Mouse (Mus musculus): ENCODE data around the gene Cbl. TPM values are rescaled to one million over a fixed set of nuclear protein-coding genes. Genes with fewer than 3 reads are reported as not detected.
A peak's percentile ranks its signal among the peaks of the same experiment; 100 is the strongest.

Cbl gene
- polyA plus RNA-seq, 1 experiment from 2014 or later: 9.9 TPM

DNA sequence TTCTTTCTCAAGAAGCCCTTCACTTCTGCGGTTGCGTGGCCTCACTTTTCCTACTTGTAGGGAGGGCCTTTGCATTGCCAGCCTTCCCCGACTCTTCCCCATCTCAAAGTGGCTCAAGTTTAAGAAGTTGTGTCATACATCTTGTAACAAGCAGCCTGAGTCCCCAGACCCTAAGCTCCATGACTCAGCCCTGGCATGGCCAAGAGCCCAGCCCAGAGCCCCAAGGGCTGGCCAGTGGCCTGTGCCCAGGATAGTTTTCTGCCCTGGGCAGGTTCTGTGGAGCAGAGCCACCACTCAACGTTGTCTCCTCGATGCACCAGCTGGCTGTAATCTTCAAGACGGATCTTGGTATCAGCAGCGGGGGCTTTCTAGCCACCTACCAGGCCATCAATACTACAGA is 129.0 kb downstream of the Cbl start:
- Histone ChIP-seq H3K27me3 (ENCODE audit: insufficient read depth, low read length) (no peaks in the 10 kb centered on the region), H3K9me3 (replicated peaks; ENCODE audit: low read length) (no peaks in the 10 kb centered on the region), H3K4me2 (ENCODE audit: low read length) (no peak overlapping the region), H3K4me3 (replicated peaks; ENCODE audit: low read depth, low read length) (no peak overlapping the region), H3K4me1 (replicated peaks; ENCODE audit: insufficient read depth, low read length) (peaks cover 38% of the 10 kb centered on the region), H3K9ac (ENCODE audit: low read depth, low read length) (no peak overlapping the region), H3K27ac (no peak overlapping the region), H3K36me3 (ENCODE audit: insufficient read depth, low read length) (no peaks in the 10 kb centered on the region)
- ATAC-seq (replicated peaks; ENCODE audit: low FRiP score, low read depth) (no peak), DNase-seq (ENCODE audit: low spot score) (no peak)
- WGBS: 87% methylated on average over 7 of the region's 7 CpGs
- no peak for TF ChIP-seq CTCF (IDR thresholded peaks at IDR 0.05; ENCODE audit: low read depth)

DNA sequence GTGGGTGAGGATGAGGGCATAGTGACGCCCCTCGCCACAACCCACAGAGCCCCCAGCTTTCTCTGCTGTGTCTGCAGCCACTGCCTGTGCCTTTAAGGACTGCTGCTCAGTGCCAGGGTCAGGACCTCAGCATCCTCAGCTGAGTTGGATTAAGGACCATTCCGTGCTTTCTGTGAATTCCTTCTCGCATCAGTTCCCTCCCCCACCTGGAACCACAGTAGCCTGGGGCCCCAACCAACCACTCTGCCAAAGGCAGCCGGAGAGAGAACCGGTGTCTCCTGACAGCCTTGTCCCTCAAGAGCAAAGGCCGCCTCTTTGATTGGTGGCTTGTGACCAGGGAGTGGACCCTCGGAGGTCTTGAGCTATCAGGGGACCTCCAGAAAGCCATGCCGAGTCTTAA is 132.4 kb downstream of the Cbl start, which contains the start of gene Mfrp:
TSS of gene Mfrp (plus strand) at position 240 of the 400 bp plus-strand sequence.
- Histone ChIP-seq H3K4me2 (ENCODE audit: low read length) (no peak within 1 kb of the TSS), H3K36me3 (ENCODE audit: insufficient read depth, low read length) (no peaks in the 10 kb centered on the region), H3K27me3 (ENCODE audit: insufficient read depth, low read length) (no peaks in the 10 kb centered on the region), H3K9ac (ENCODE audit: low read depth, low read length) (no peak within 1 kb of the TSS), H3K4me3 (replicated peaks; ENCODE audit: low read depth, low read length) (no peak within 1 kb of the TSS), H3K9me3 (replicated peaks; ENCODE audit: low read length) (no peaks in the 10 kb centered on the region), H3K27ac (no peak within 1 kb of the TSS), H3K4me1 (replicated peaks; ENCODE audit: insufficient read depth, low read length) (peaks cover 6% of the 10 kb centered on the region; the same call in 1 of the 2 replicates)
- WGBS: 41% methylated on average over 9 of the region's 9 CpGs
- DNase-seq (ENCODE audit: low spot score) (no peak), ATAC-seq (replicated peaks; ENCODE audit: low FRiP score, low read depth) (0 out of 2 replicates have a peak, but pooled peaks have one; percentile 6)
- TF ChIP-seq CTCF (IDR thresholded peaks at IDR 0.05; ENCODE audit: low read depth): no peak

DNA sequence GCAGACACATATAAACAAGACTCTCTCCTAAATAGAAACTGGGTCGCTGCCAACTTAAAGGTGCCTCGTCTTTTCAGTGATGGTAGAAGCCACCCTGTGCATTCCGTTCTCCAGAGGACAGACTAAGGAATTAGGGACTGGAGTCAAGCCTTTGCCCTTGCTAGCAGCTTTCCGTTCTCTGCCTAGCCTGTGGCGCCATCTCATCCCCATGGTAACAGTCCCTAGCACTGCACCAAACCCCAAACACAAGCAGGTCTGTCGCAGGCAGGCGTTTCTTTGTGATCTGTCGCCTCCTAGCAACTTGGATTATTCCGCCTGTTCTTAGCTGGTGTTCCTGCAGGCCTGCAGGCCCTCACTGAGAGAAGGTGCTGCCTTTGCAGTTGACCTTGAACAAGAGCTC is 137.3 kb downstream of the Cbl start:
- Histone ChIP-seq H3K9me3 (replicated peaks; ENCODE audit: low read length) (no peaks in the 10 kb centered on the region), H3K4me3 (replicated peaks; ENCODE audit: low read depth, low read length) (no peak overlapping the region), H3K4me1 (replicated peaks; ENCODE audit: insufficient read depth, low read length) (no peaks in the 10 kb centered on the region), H3K27me3 (ENCODE audit: insufficient read depth, low read length) (no peaks in the 10 kb centered on the region), H3K27ac (peak overlapping the region; percentile 31; the same call in 1 of the 2 replicates), H3K9ac (ENCODE audit: low read depth, low read length) (no peak overlapping the region), H3K4me2 (ENCODE audit: low read length) (no peak overlapping the region), H3K36me3 (ENCODE audit: insufficient read depth, low read length) (peaks cover 16% of the 10 kb centered on the region; the same call in 1 of the 2 replicates)
- TF ChIP-seq CTCF (IDR thresholded peaks at IDR 0.05; ENCODE audit: low read depth): no peak
- 44% methylated on average over 9 of the region's 9 CpGs for WGBS
- DNase-seq (ENCODE audit: low spot score) (no peak), ATAC-seq (replicated peaks; ENCODE audit: low FRiP score, low read depth) (no peak)

DNA sequence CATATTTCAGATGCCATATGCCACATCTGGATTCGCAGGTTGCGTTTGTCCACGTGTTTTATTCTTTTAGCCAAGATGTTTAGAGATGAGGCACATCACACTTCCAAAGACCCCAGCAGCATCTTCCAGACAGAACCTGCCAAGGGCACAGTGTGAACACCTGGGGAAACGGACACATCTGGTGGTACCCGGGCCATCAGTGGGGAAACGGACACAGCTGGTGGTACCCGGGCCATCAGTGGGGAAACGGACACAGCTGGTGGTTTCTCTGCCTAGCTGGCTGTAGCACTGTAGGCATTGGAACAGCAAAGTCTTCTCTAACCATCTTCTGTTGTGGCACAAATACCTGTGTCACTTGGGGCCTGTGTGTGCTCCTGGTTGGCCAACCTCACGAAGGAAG is 138.1 kb downstream of the Cbl start:
- no peak overlapping the region for H3K4me2 ChIP-seq (ENCODE audit: low read length)
- H3K9ac ChIP-seq (ENCODE audit: low read depth, low read length): no peak overlapping the region
- H3K4me3 ChIP-seq (replicated peaks; ENCODE audit: low read depth, low read length): no peak overlapping the region
- no peak for TF ChIP-seq CTCF (IDR thresholded peaks at IDR 0.05; ENCODE audit: low read depth)
- ATAC-seq (replicated peaks; ENCODE audit: low FRiP score, low read depth) (no peak), DNase-seq (ENCODE audit: low spot score) (no peak)
- 88% methylated on average over 9 of the region's 9 CpGs for WGBS
- H3K36me3 ChIP-seq (ENCODE audit: insufficient read depth, low read length): peaks cover 22% of the 10 kb centered on the region; the same call in 1 of the 2 replicates
- no peak overlapping the region for H3K27ac ChIP-seq
- H3K27me3 ChIP-seq (ENCODE audit: insufficient read depth, low read length): no peaks in the 10 kb centered on the region
- H3K9me3 ChIP-seq (replicated peaks; ENCODE audit: low read length): no peaks in the 10 kb centered on the region
- no peaks in the 10 kb centered on the region for H3K4me1 ChIP-seq (replicated peaks; ENCODE audit: insufficient read depth, low read length)

DNA sequence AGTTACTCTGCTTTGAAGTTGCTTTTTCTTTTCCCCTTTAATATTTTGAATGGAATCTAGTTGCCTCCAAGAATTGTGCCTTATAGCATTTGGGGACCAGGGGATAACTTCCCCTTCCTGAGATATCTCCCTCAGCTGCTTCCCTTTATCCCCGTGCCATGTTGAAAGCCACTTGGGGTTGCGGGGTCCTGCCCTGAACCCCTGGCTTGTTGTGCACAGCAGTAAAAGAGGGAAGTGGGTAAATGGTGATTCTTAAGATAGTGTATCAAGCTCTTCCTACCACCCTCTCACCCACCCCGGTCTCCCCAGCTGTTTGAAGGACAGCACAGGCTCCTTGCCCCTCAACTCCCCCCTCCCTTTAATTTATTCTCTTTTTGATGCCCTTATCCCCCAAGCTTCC is 139.1 kb downstream of the Cbl start:
- Histone ChIP-seq H3K27me3 (ENCODE audit: insufficient read depth, low read length) (no peaks in the 10 kb centered on the region), H3K4me1 (replicated peaks; ENCODE audit: insufficient read depth, low read length) (no peaks in the 10 kb centered on the region; the same call in 1 of the 2 replicates), H3K4me3 (replicated peaks; ENCODE audit: low read depth, low read length) (no peak overlapping the region), H3K9me3 (replicated peaks; ENCODE audit: low read length) (no peaks in the 10 kb centered on the region), H3K36me3 (ENCODE audit: insufficient read depth, low read length) (peaks cover 22% of the 10 kb centered on the region; the same call in 1 of the 2 replicates), H3K9ac (ENCODE audit: low read depth, low read length) (no peak overlapping the region), H3K4me2 (ENCODE audit: low read length) (no peak overlapping the region), H3K27ac (no peak overlapping the region)
- 82% methylated on average over 3 of the region's 3 CpGs for WGBS
- ATAC-seq (replicated peaks; ENCODE audit: low FRiP score, low read depth): no peak
- no peak for TF ChIP-seq CTCF (IDR thresholded peaks at IDR 0.05; ENCODE audit: low read depth)
- DNase-seq (ENCODE audit: low spot score): no peak

DNA sequence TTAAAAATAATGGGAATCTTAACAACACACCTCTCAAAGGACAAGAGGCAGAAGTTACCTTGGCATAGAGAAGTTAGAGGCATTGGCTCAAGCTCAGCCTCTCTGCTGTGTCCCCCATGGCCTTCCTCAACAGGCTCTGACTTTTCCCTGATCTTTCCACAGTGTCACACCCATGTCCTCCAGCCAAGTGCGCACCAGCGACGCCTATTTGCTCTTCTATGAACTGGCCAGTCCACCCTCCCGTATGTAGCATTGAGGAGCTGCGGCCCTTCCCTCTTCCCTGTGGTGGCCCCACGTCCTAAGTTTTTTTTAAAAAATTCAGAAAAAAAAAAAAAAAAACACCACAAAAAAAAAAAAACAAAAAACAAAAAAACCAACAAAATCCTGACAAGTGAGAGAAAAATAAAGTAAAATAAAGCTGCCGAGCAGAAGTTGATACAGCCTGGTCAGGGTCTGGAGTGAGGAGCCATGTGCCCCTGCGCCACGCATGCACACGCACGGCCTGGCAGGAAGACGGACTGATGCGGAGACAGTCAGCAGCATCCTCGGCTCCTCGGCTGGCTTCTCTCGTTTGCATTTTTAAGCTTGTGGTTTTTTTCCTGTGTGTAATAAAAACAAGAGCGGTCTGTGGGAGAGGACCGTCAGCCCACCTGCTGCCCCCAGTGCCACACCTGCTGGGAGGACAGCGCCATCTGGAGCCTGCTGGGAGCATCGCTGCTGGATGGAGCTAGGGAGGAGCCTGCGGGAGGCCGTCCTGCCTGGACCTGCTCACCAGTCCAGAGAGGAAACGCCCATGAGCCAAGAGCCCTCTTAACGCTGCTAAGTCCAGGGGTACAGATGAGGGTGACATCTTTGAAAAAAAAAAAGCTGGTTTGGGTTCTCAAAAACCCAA is 140.0 kb downstream of the Cbl start:
- WGBS: 37% methylated on average over 24 of the region's 24 CpGs
- H3K27ac ChIP-seq: no peak overlapping the region
- DNase-seq (ENCODE audit: low spot score): peak; percentile 85
- no peak overlapping the region for H3K4me3 ChIP-seq (replicated peaks; ENCODE audit: low read depth, low read length)
- no peaks in the 10 kb centered on the region for H3K9me3 ChIP-seq (replicated peaks; ENCODE audit: low read length)
- peak; percentile 91 for TF ChIP-seq CTCF (IDR thresholded peaks at IDR 0.05; ENCODE audit: low read depth)
- no peak overlapping the region for H3K4me2 ChIP-seq (ENCODE audit: low read length)
- no peak overlapping the region for H3K9ac ChIP-seq (ENCODE audit: low read depth, low read length)
- peak; percentile 74 for ATAC-seq (replicated peaks; ENCODE audit: low FRiP score, low read depth)
- no peaks in the 10 kb centered on the region; the same call in 1 of the 2 replicates for H3K4me1 ChIP-seq (replicated peaks; ENCODE audit: insufficient read depth, low read length)
- H3K27me3 ChIP-seq (ENCODE audit: insufficient read depth, low read length): no peaks in the 10 kb centered on the region
- H3K36me3 ChIP-seq (ENCODE audit: insufficient read depth, low read length): peaks cover 22% of the 10 kb centered on the region; the same call in 1 of the 2 replicates

Other genes starting within 250 kb of the Cbl start
- gene Thy1, start 190.7 kb downstream of the Cbl start, polyA plus RNA-seq (2015; fragmentation: Nextera tagmentation; extraction: Ambion mirVana): 9.9 and 13.6 TPM in 2 replicates
- 62.9 and 72.1 TPM in 2 replicates for gene Usp2, start 167.0 kb downstream of the Cbl start, polyA plus RNA-seq (2015; fragmentation: Nextera tagmentation; extraction: Ambion mirVana)
- 0.11 and 0.16 TPM in 2 replicates for gene Mfrp, start 132.3 kb downstream of the Cbl start, polyA plus RNA-seq (2015; fragmentation: Nextera tagmentation; extraction: Ambion mirVana)
- 9.7 and 12.3 TPM in 2 replicates for gene C1qtnf5, start 126.8 kb downstream of the Cbl start, polyA plus RNA-seq (2015; fragmentation: Nextera tagmentation; extraction: Ambion mirVana)
- gene Gm49380, start 120.5 kb downstream of the Cbl start, polyA plus RNA-seq (2015; fragmentation: Nextera tagmentation; extraction: Ambion mirVana): not detected in 2 replicates
- gene Rnf26, start 120.5 kb downstream of the Cbl start, polyA plus RNA-seq (2015; fragmentation: Nextera tagmentation; extraction: Ambion mirVana): 46.6 and 49.7 TPM in 2 replicates
- 46.3 and 46.6 TPM in 2 replicates for gene Mcam, start 99.6 kb downstream of the Cbl start, polyA plus RNA-seq (2015; fragmentation: Nextera tagmentation; extraction: Ambion mirVana)
- not detected in 2 replicates for gene Ccdc153, start 6.6 kb upstream of the Cbl start, polyA plus RNA-seq (2015; fragmentation: Nextera tagmentation; extraction: Ambion mirVana)
- 16.0 and 16.7 TPM in 2 replicates for gene Pdzd3, start 17.4 kb upstream of the Cbl start, polyA plus RNA-seq (2015; fragmentation: Nextera tagmentation; extraction: Ambion mirVana)
- 6.8 and 7.2 TPM in 2 replicates for gene Nlrx1, start 34.5 kb upstream of the Cbl start, polyA plus RNA-seq (2015; fragmentation: Nextera tagmentation; extraction: Ambion mirVana)
- gene Abcg4, start 54.6 kb upstream of the Cbl start, polyA plus RNA-seq (2015; fragmentation: Nextera tagmentation; extraction: Ambion mirVana): 1.0 and 1.6 TPM in 2 replicates
- gene Hinfp, start 71.6 kb upstream of the Cbl start, polyA plus RNA-seq (2015; fragmentation: Nextera tagmentation; extraction: Ambion mirVana): 14.9 and 18.5 TPM in 2 replicates
- gene C2cd2l, start 86.2 kb upstream of the Cbl start, polyA plus RNA-seq (2015; fragmentation: Nextera tagmentation; extraction: Ambion mirVana): 11.6 and 13.0 TPM in 2 replicates
- gene Dpagt1, start 92.0 kb upstream of the Cbl start, polyA plus RNA-seq (2015; fragmentation: Nextera tagmentation; extraction: Ambion mirVana): 32.2 and 33.6 TPM in 2 replicates
- 186 and 205 TPM in 2 replicates for gene H2afx, start 100.6 kb upstream of the Cbl start, polyA plus RNA-seq (2015; fragmentation: Nextera tagmentation; extraction: Ambion mirVana)
- gene Hmbs, start 110.2 kb upstream of the Cbl start, polyA plus RNA-seq (2015; fragmentation: Nextera tagmentation; extraction: Ambion mirVana): 88.2 and 95.8 TPM in 2 replicates
- gene Vps11, start 127.6 kb upstream of the Cbl start, polyA plus RNA-seq (2015; fragmentation: Nextera tagmentation; extraction: Ambion mirVana): 30.3 and 31.1 TPM in 2 replicates
- 22.1 and 25.8 TPM in 2 replicates for gene Hyou1, start 145.4 kb upstream of the Cbl start, polyA plus RNA-seq (2015; fragmentation: Nextera tagmentation; extraction: Ambion mirVana)
- 88.7 and 101 TPM in 2 replicates for gene Slc37a4, start 162.8 kb upstream of the Cbl start, polyA plus RNA-seq (2015; fragmentation: Nextera tagmentation; extraction: Ambion mirVana)
- 2,620 and 2,934 TPM in 2 replicates for gene Rps25, start 173.1 kb upstream of the Cbl start, polyA plus RNA-seq (2015; fragmentation: Nextera tagmentation; extraction: Ambion mirVana)
- 130 and 135 TPM in 2 replicates for gene Trappc4, start 173.6 kb upstream of the Cbl start, polyA plus RNA-seq (2015; fragmentation: Nextera tagmentation; extraction: Ambion mirVana)
- gene Ccdc84, start 184.5 kb upstream of the Cbl start, polyA plus RNA-seq (2015; fragmentation: Nextera tagmentation; extraction: Ambion mirVana): 25.5 and 29.2 TPM in 2 replicates
- not detected in 2 replicates for gene Foxr1, start 207.1 kb upstream of the Cbl start, polyA plus RNA-seq (2015; fragmentation: Nextera tagmentation; extraction: Ambion mirVana)
- gene Upk2, start 220.9 kb upstream of the Cbl start, polyA plus RNA-seq (2015; fragmentation: Nextera tagmentation; extraction: Ambion mirVana): 19.9 and 27.8 TPM in 2 replicates
- gene Bcl9l, start 248.8 kb upstream of the Cbl start, polyA plus RNA-seq (2015; fragmentation: Nextera tagmentation; extraction: Ambion mirVana): 8.7 and 9.1 TPM in 2 replicates